Mouse (Mus musculus) cerebral cortex, adult 2 months (tissue): ENCODE data around the gene Bcl6b.

Experiments used
- WGBS: fragments of 180-500 bp; shearing (Covaris S2); methylation state at CpG from one replicate; pipeline ENCODE4 v1.1.7; 2018; 5-methylcytosine and 5-hydroxymethylcytosine counted together

Gene Bcl6b

DNA sequence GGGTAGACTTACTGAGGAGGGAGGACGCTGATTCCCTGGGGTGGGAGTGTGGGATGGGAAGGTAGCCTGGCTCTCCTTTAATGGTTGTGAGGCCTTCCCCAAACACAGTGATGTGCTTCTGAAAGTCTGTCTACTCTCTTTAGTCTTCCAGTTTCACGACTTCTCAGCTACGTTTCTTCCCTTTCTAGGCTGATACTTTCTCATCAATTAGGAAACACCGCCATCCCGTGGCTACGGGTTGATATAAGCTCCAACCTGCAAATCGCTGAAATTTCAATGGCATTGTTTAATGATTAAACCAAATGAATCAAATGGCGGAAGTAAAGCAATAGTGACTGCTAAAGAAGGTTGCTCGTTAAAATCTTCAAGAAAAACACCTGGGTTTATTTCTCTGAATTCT lies 16.7 kb downstream of the Bcl6b start:
- WGBS = 5% methylated on average over 9 of the region's 9 CpGs

DNA sequence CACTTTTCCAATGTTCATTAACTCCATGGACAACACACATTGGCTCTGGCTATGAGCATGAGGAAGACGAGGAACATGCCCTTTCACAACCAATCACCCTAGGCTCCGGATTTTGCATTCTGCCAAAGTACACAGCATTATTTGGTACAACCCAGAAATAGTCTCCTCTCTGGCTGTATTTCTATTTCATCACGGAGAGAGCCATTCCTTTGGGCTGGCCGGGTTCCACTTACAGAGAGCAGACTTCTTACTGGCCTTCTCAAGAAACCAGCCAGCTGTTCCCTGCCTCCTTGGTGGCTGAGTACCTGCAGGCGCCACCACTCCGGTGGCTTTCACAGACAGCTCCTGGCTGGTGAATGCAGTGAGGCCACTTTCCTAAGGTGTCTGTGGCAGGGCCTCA lies 17.2 kb downstream of the Bcl6b start, which contains the start of gene Slc16a11:
TSS of gene Slc16a11 (plus strand) at position 330 of the 400 bp plus-strand sequence.
- WGBS = 51% methylated on average over 6 of the region's 6 CpGs

DNA sequence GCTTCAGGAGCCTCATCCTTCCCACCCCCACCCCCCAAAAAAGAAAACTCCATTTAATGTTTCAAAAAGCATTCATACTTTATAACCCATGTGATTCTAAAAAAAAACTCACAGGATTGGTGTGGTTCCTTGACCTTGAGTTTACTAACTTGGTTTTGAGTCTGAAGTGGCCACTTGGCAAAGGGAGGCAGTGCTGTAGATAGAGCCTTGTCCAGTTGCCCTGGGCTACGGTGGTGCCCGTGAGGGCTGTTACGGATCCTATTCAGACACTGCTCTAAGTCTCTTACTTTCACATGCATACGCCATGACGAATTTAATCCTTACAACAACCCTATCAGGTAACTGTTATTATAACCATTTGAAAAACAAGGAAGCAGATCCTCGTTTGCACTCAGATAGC lies 17.6 kb downstream of the Bcl6b start:
- WGBS = 77% methylated on average over 6 of the region's 6 CpGs

DNA sequence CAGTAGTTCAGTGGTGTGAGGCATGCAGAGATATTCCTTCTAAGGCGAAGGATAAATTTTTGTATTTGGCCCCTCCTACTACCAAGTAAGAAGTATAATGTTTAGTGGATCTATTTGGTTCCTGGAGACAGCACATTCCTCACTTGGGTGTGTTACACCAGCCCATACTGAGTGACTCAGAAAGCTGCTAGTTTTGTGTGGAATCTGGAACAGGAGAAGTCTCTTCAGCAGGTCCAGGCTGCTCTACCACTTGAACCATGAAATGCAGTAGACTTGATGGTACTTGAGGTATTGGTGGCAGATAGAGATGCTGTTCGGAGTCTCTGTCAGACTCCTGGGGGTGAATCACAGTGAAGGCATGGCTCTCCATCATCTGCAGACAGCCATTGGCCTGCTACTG lies 18.9 kb downstream of the Bcl6b start:
- 93% methylated on average over 2 of the region's 2 CpGs for WGBS

DNA sequence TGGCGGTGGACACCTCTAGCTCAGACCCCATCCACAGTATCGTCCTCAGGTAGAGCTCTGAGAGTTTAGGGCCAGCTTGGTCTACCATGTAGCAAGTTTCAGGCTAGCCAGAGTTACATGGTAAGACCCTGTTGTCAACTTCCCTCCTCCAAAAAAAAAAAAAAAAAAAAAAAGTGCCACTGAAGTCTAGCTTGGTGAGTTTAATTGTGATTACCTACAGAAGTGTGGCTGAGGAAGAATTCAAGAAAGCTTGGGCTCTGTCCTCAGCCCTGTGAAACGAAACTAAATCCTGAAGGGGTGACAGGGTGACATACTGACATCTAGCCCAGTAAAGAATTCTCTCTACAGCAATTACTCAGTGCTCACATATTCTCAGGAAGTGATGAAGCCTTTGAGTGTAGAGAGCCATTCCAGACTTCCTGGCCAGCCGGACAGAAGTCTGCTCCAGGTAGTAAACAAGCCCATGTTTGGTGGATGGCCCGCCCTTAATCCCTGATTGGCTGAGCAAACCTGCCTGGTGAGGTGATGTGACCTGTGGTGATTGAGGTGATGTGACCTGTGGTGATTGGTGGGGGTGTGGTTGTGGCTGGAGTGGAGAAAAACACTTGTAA lies 20.7 kb downstream of the Bcl6b start:
- 86% methylated on average over 5 of the region's 5 CpGs for WGBS

DNA sequence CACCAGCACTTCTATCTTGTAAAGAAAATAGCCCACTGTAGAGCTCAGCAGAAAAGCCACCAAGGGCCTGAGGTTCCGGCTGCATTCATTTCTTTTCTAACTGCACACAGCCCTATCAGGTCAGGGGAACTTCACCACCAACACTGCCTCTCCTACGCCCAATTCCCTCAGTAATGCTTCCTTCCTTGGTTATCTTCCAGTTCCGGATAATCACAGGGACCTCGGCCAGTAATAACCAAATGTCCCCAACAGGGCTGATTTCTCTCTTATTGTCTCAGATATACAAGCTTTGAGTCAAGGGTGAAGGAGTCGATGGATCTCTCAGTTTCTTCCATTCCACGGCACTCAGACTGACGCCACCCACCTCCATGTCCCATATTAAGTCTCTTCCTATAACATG lies 22.3 kb downstream of the Bcl6b start:
- 83% methylated on average over 7 of the region's 7 CpGs for WGBS

DNA sequence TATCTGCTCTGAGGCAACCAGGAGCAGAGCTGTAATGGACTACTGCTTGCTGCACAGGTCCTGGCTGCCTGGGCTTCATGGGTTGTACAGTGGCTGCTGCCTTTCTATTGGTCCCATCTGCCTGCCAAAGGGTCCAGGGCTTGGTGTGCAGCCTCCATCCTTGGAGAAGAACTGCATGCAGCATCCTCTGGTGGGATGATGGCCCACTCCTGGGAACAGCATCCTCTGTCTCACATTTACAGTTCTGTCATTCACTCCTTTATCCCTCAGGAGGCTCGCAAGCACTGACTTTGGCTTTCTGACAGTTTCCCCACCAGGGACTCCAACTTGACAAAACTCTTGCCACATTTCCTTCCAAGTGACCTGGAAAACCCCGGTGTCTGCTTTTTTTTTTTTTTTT lies 22.8 kb downstream of the Bcl6b start:
- WGBS = 55% methylated on average over 2 of the region's 2 CpGs

DNA sequence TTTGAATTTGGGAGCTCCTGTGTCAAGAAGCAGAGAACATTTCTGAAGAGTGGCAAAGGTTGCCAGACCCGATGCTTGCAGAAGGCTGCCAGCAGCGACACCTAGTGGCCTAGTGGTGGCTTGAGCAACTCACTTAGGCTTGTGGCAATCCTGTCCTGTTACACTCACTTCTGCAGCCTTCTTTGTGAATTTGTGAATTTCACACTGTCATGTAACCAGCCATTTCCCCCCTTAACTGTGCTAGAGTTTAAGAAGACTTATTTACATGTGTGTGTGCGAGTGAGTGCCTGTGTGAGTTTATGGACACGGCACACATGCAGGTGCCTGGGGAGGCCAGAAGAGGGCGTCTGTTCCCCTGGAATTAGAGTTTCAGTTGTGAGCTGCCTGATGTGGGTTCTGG lies 27.9 kb downstream of the Bcl6b start:
- WGBS = 44% methylated on average over 5 of the region's 5 CpGs

DNA sequence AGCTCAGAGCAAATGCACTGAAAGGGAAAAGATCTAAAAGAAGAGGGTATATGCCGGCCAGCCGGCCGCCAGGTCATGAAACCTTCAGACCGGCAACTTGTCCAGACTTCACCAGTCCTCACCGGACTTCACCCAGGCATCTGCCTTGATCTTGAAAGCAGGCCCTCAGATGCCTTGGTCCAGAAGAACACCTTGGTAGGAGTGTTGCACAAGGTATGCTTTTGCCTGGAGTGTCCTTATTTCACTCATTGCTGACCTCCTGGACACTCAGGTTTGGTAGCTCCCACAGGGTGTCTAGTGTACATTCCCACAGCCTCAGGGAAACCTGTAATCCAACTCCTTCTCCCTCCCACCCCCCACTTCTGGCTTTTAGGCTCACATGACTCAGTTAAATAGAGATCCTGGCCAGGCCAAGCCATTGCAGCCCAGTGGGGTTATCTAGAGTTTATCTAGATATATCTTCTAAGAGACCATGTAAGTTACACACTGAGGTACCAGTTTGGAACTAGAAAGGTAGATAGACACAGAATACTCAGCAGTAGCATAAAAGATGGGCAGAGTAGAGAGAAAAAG lies 29.5 kb downstream of the Bcl6b start:
- 93% methylated on average over 5 of the region's 5 CpGs for WGBS

DNA sequence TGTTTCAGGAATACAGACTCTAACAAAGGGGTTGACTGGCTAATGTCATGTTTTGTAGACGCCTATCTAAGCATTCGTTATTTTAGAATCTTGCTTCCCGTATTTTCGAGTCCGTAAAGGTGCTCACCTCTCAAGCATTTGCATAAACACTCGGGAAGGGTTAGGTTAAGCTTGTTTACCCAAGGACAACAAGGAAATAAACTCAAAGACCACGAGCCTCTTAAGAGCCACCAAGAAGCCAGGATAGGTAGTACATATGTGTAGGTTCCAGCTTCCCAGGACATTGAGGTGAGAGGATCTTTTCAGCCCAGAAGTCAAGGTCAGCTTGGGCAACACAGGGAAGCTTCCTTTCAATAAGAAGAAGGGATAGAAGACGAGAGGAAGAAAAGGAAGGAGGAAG lies 30.5 kb downstream of the Bcl6b start:
- 86% methylated on average over 8 of the region's 8 CpGs for WGBS

DNA sequence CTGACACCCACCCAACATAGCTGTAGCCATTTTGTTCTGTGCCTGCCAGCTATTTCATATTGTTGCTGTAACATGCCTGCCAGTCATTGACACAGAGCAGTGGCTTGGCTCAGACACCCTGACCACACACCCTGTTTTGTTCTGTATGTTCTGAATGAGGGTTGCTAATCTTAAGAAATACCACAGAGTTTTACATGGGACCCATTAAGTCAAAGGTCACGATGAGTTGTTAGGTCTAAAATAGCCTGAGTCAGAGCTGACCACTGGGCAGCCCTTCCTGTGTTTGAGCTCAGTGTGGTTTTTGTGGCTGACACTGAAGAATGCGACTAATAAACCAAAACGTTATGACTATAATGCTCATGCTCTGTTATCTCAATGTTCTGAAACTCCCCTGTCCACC lies 31.3 kb downstream of the Bcl6b start:
- 92% methylated on average over 3 of the region's 3 CpGs for WGBS

DNA sequence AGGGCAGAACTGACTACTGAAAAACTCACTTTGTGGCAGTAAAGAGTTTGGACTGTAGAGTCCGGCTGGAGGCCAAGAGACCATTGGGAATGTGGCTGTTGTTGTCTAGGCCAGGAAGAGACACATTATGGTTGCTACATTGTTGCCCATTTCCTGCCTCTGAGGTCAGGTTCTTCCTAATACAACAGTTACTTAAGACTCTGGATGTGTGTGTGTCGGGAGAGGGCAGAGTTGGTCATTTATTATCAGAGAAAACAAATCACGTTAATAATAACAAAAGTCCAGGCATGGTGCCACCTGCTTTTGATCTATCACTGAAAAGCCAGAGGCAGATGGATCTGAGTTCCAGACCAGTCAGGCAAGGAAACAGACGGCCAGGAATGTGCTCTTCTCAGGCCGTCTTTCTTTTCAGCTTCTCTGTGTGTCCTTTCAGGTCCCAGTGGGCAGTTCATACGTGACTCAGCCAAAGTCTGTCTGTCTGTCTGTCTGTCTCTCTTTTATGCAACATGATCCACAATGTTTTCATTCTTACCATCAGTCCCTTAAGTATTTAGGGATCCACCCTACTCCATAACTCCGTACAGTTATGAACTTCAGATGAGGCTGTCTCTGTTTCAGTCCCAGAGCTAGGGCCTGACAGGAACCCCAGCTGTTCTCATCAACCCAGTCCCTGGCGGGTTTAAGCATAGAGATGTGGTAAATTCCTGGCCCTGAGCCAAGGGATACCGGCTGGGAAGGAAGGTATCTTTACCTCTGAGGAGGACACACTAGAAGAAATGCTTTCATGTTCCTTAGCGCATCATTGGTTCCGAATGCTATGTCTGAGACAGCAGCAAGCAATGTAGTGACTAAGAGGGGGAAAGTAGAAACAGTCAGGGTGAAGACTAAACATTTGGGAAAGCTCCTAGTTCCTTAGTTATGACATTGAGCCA lies 36.0 kb downstream of the Bcl6b start:
- WGBS = 69% methylated on average over 11 of the region's 11 CpGs

DNA sequence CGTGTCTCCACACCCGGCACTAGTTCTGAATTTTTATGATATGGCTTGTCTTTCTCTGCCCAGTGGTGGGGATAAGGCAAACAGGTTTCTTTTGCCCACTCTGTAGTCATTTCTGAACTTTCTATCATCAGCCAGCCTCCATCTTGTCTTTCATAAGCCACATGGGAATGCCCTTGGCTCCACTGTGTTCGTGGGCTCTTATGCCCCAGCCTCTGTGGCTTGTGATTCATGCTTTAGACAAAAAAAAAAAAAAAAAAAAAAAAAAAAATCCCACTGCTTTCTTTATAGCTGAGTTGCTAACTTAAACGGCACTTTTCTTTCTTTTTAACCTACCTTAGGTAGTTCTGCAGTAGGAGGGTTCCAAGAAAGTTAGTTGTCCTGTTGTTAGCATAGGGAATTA lies 37.4 kb downstream of the Bcl6b start:
- 80% methylated on average over 4 of the region's 4 CpGs for WGBS

DNA sequence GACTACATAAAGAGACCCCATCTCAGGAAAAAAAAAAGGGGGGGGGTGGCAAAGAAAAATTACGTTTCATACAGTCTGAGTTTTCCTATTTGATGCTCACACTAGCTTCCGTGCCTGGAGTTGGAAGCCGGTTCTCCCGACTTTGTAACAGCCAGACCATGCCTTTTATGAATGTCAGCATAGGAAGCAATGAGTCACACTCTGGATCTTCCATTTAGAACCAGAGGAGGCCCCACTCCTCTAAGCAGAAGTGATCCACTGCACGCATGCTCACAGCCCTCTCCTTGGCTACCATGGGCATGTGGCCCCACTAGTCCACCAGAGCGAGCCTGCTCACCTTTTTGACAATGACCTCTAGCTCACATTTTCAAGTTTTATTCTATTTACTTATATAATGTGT lies 38.4 kb downstream of the Bcl6b start:
- WGBS = 82% methylated on average over 6 of the region's 6 CpGs

DNA sequence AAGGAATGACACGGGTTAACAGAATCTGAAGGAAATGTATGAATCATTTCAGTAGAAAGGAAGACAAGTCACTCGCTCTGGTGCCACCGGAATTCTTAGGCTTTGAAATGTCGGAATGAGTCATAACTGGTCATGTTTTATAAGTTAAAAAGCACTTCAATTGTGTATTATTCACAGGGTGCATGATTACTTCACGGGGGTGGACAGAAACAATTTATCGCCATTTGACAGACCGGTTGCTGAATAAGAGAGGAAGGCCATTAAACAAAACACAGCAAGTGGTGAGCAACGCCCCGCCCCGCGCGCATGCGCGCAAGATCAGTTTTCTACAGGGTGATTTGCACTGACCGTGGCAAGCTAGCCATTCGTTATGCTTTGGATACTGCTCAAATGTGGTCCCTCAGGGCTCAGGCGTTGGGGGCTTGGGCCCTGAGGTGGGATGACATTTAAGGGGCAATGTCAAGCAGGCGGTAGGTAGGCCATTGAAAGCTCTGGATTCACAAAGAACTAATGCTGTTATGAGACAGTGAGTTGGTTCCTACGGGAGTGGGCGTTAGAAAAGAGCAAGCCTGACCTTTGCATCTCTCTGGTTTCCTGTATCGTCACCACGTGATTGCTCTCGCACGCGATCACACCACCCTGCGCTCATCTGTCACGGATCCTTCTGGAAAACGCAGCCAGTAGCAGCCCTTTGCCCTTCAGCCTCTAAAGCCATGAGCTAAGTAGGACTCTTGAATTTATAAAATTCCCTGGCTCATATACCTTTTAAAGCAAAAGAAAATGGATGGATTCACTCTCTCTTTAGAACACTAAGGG lies 40.1 kb downstream of the Bcl6b start:
- 88% methylated on average over 28 of the region's 28 CpGs for WGBS

DNA sequence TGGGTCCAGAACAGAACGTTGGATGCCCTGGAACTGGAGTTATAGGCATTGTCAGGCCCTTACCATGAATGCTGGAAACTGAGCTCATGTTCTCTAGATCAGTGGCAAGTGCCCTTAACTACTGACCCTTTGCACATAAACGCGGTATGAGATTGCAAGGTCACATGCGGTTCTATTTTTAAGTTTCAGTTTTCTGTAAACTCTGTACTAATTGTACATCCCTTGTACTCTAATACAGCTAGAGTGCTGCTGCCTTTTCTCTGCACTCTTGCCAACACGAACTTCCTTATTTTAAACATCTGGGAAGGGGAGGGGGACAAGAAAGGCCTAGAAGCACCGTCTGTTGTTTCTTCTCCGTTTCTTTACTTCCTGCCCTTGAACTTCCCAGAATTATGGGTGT lies 44.5 kb downstream of the Bcl6b start:
- 74% methylated on average over 7 of the region's 7 CpGs for WGBS

DNA sequence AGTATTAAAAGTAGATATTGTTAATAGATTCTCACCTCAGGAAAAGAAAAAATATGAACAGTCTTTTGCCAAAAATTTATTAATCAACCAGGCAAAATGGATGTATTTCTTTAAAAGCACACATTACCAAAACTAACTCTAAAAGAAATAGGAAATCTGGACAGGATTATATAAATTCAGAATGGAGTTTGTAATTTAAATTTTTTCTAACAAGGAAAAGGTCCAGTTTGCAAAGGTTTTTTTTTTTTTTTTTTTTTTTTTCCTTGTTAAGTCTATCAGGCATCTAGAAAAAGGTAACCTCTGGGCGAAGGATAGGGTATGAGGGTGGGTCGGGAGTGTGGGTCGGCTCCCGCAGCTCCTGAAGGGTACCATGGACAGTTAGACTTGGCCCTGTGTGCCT lies 49.1 kb downstream of the Bcl6b start:
- 88% methylated on average over 4 of the region's 4 CpGs for WGBS

DNA sequence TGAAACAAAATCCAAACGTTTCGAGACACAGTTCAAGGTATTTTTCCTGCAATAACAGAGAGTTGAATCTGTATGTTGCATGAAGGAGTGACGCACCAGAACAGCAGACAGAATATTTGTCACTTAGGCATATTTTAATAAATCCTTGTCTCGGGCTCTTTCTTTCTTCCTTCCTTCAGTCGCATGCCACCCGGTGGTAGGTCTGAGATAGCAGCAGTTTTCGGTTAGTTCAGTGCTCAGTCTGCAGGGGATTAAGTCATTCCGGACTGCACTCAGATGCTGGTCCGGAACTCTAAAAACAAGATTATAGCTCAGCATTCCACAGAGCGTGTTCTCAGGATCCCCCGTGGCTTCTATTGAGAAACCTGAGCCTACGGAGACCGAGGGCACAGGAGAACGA lies 50.2 kb downstream of the Bcl6b start:
- WGBS = 21% methylated on average over 14 of the region's 14 CpGs

DNA sequence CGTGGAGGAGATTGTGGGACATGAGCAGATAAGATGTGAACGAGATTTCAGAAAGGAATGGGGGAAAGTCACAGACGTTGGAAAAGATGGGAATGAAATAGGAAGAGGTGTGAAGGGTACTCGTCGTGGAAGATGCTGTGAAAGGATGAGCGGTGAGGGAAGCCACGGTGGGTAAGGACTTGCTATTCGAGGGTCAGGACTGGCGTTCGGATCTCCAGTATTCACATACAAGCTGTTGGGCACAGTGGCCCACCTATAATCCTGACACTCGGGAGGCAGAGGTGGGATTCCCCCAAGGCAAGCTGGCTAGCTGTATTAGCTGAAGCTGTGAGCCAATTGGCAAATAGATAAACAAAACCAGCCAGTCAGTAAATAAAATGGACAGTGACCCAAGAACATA lies 50.8 kb downstream of the Bcl6b start:
- whole genome bisulfite sequencing = 76% methylated on average over 11 of the region's 11 CpGs

DNA sequence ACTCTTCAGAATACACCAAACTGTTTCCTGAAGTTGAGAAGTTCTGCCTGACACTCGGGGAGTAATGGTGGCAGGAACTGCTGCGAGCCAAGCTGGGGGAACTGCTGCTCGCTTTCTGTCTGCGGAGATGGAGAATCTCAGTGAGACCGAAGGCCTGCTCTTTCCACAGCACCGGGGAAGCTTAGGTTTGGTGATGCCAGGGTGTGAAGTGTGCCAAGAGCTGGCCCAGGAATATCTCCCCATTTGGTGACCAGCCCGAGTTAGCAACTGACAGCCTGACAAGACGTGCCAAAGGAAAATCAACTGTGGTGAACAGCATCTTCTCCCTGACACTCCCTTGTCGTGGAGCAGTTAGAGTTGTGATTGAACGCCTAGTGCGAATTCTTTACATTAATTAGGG lies 51.3 kb downstream of the Bcl6b start:
- 85% methylated on average over 11 of the region's 11 CpGs for WGBS

DNA sequence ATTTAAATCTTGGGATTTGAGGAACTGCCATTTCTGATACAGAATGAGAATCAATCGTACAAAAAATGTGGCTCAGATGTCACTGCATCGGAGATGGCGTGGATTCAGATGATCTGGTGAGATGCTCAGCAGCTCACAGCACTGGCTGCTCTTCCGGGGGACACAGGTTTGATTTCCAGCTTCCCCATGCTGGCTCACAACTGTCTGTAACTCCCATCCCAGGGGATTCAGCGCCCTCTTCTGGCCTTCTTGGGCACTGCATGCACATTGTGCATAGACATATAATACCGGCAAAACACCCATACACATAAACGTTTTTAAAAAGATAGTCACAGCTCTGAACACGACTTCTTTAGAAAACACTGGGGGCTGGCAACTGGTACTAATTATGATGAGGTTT lies 52.0 kb downstream of the Bcl6b start:
- 72% methylated on average over 8 of the region's 8 CpGs for WGBS

DNA sequence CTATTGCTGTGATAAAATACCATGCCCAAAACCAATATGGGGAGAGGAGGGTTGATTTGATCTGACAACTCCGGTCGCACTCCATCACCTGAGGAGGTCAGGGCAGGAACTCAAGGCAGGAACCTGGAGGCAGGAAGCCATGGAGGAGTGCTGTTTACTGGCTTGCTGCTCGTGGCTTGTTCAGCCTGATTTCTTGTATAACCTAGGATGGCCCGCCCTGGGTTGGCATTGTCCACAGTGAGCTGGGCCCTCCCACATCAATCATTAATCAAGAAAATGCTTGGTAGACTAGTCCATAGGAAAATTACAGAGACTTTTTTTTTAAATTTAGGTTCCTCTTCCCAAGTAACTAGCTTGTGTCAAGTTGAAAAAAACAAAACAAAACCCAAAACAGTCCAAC lies 55.1 kb downstream of the Bcl6b start:
- WGBS = 87% methylated on average over 4 of the region's 4 CpGs
